26 mouse cellular contexts compared by ENCODE assay signal in the genomic region with DNA sequence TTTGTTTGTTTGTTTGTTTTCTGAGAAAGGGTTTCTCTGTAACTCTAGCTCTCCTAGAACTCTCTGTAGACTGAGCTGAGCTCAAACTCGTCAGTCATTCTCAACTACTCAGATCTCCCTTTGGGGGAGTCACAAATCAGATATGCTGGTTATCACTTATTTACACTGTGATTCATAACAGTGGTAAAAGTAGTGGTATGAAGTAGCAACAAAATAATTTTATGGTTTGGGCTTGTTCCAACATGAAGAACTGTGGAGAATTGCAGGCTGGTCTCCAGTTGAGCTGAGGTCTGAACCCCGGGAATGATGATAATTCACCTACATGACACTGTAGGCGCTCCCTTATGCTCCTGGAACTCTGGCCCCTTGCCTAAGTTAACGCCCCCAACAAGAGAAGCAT.
DNase-seq lines count a peak whose midpoint lies in the region; ATAC-seq lines count a peak whose summit lies in the region.
"Had no signal": no experiment of that assay in that cellular context is flagged by ENCODE, and none has a peak within 500 bp of the region (broad histone marks: within the 10 kb centered on the region; RNA-seq: fewer than 3 reads in every experiment).

No protein-coding gene starts in this region.

- no peak overlapping the region for H3K9ac ChIP-seq in midbrain, embryonic 11.5 days (ENCODE audit: low read length)
- no peak overlapping the region for H3K9ac ChIP-seq in midbrain, embryonic 14.5 days (replicated peaks; ENCODE audit: low read length)
- no peak overlapping the region for H3K9ac ChIP-seq in kidney, embryonic 14.5 days (ENCODE audit: low read depth, low read length)
- H3K9ac ChIP-seq: embryonic facial prominence, embryonic 13.5 days; embryonic facial prominence, embryonic 15.5 days; forebrain, embryonic 13.5 days; forebrain, embryonic 15.5 days; forebrain, postnatal 0 days had no signal

- 82% methylated on average over 4 of the region's 4 CpGs for WGBS in midbrain, embryonic 11.5 days
- WGBS in midbrain, embryonic 14.5 days: 88% methylated on average over 4 of the region's 4 CpGs
- 77% methylated on average over 4 of the region's 4 CpGs for WGBS in kidney, embryonic 14.5 days

- ATAC-seq in midbrain, embryonic 11.5 days (ENCODE audit: low FRiP score): no peak
- ATAC-seq in midbrain, embryonic 14.5 days (ENCODE audit: low FRiP score, low TSS enrichment): no peak
- ATAC-seq in kidney, embryonic 14.5 days (ENCODE audit: low FRiP score, low TSS enrichment): no peak
- ATAC-seq in activated CD4-positive, CD25-positive, alpha-beta regulatory T cell, adult 4 months: no peak
- ATAC-seq: CD4-positive, CD25-positive, alpha-beta regulatory T cell, adult 4 months; forebrain, embryonic 13.5 days; forebrain, embryonic 15.5 days; forebrain, postnatal 0 days had no signal

- H3K27ac ChIP-seq in midbrain, embryonic 11.5 days (ENCODE audit: low read depth, low read length): no peak overlapping the region
- no peak overlapping the region for H3K27ac ChIP-seq in midbrain, embryonic 14.5 days (replicated peaks; ENCODE audit: low read depth, low read length)
- H3K27ac ChIP-seq in kidney, embryonic 14.5 days (ENCODE audit: low read depth, low read length): no peak overlapping the region
- H3K27ac ChIP-seq: embryonic facial prominence, embryonic 13.5 days; embryonic facial prominence, embryonic 15.5 days; forebrain, embryonic 13.5 days; forebrain, embryonic 15.5 days had no signal

- no peaks in the 10 kb centered on the region for H3K9me3 ChIP-seq in midbrain, embryonic 11.5 days (ENCODE audit: control insufficient read depth, low read length)
- H3K9me3 ChIP-seq in midbrain, embryonic 14.5 days (ENCODE audit: control insufficient read depth, low read length): no peaks in the 10 kb centered on the region
- no peaks in the 10 kb centered on the region for H3K9me3 ChIP-seq in kidney, embryonic 14.5 days (ENCODE audit: control insufficient read depth, low read length)
- H3K9me3 ChIP-seq: embryonic facial prominence, embryonic 13.5 days; embryonic facial prominence, embryonic 15.5 days; forebrain, embryonic 13.5 days; forebrain, embryonic 15.5 days; G1E had no signal

- no peaks in the 10 kb centered on the region for H3K4me1 ChIP-seq in midbrain, embryonic 11.5 days (ENCODE audit: control insufficient read depth, insufficient read depth, low read length)
- no peaks in the 10 kb centered on the region for H3K4me1 ChIP-seq in midbrain, embryonic 14.5 days (ENCODE audit: control insufficient read depth, insufficient read depth, low read length)
- H3K4me1 ChIP-seq in kidney, embryonic 14.5 days (ENCODE audit: control insufficient read depth, insufficient read depth, low read length): no peaks in the 10 kb centered on the region
- H3K4me1 ChIP-seq: embryonic facial prominence, embryonic 15.5 days; forebrain, embryonic 13.5 days; forebrain, embryonic 15.5 days had no signal

- H3K27me3 ChIP-seq in midbrain, embryonic 11.5 days (ENCODE audit: control insufficient read depth, insufficient read depth, low read length): no peaks in the 10 kb centered on the region
- no peaks in the 10 kb centered on the region for H3K27me3 ChIP-seq in midbrain, embryonic 14.5 days (ENCODE audit: control insufficient read depth, insufficient read depth, low read length)
- H3K27me3 ChIP-seq in kidney, embryonic 14.5 days (ENCODE audit: control insufficient read depth, insufficient read depth, low read length): no peaks in the 10 kb centered on the region
- H3K27me3 ChIP-seq: CH12.LX; embryonic facial prominence, embryonic 13.5 days; embryonic facial prominence, embryonic 15.5 days; forebrain, embryonic 13.5 days; forebrain, embryonic 15.5 days had no signal

- H3K4me2 ChIP-seq in midbrain, embryonic 11.5 days: no peak overlapping the region
- no peak overlapping the region for H3K4me2 ChIP-seq in midbrain, embryonic 14.5 days (ENCODE audit: low read length)
- no peak overlapping the region for H3K4me2 ChIP-seq in kidney, embryonic 14.5 days (replicated peaks; ENCODE audit: low read depth, low read length)
- H3K4me2 ChIP-seq: embryonic facial prominence, embryonic 13.5 days; embryonic facial prominence, embryonic 15.5 days; forebrain, embryonic 13.5 days; forebrain, embryonic 15.5 days had no signal

- no peak overlapping the region for H3K4me3 ChIP-seq in midbrain, embryonic 11.5 days (ENCODE audit: low read depth, low read length)
- no peak overlapping the region for H3K4me3 ChIP-seq in midbrain, embryonic 14.5 days (replicated peaks; ENCODE audit: low read depth, low read length)
- H3K4me3 ChIP-seq in kidney, embryonic 14.5 days (ENCODE audit: low read length): no peak overlapping the region
- H3K4me3 ChIP-seq: embryonic facial prominence, embryonic 13.5 days; embryonic facial prominence, embryonic 15.5 days; erythroblast, embryonic 14.5 days; forebrain, embryonic 13.5 days; forebrain, embryonic 15.5 days had no signal

- peak; percentile 19 for DNase-seq in midbrain, embryonic 11.5 days (ENCODE audit: low spot score, missing footprints)
- no peak for DNase-seq in midbrain, embryonic 14.5 days
- peak; percentile 55 for DNase-seq in NIH3T3 (ENCODE audit: low read depth)
- peak; percentile 11 for DNase-seq in fibroblast of lung, adult 2 months (ENCODE audit: low read depth)
- DNase-seq: adrenal gland, adult 2 months; adrenal gland, postnatal 10 days; adrenal gland, postnatal 25 days; B cell, adult 2 months; cerebellum, adult 11 months; cerebellum, adult 18-20 months; cerebellum, adult 8-10 months; cerebellum, adult 9-11 months; cerebellum, postnatal 14 days; cerebellum, postnatal 36 days; embryo, embryonic 11 days; forebrain, postnatal 0 days had no signal

- no peaks in the 10 kb centered on the region for H3K36me3 ChIP-seq in midbrain, embryonic 11.5 days (ENCODE audit: control insufficient read depth, insufficient read depth, low read length)
- H3K36me3 ChIP-seq in midbrain, embryonic 14.5 days (ENCODE audit: control insufficient read depth, insufficient read depth, low read length): peaks cover 12% of the 10 kb centered on the region
- H3K36me3 ChIP-seq in kidney, embryonic 14.5 days (ENCODE audit: control insufficient read depth, insufficient read depth, low read length): peaks cover 10% of the 10 kb centered on the region
